Comparison of ENCODE assay signal across 10 mouse cellular contexts in genomic region chr17:59099376-59099775, GRCm38 (mm10).
A peak's percentile ranks its signal among the peaks of the same experiment; 100 is the strongest.
DNase-seq lines count a peak whose midpoint lies in the region; ATAC-seq and TF ChIP-seq lines count a peak whose summit lies in the region.
"Had no signal": no experiment of that assay in that cellular context is flagged by ENCODE, and none has a peak within 500 bp of the region (broad histone marks: within the 10 kb centered on the region; RNA-seq: fewer than 3 reads in every experiment).

No protein-coding gene starts in this region.

- no peaks in the 10 kb centered on the region for H3K4me1 ChIP-seq in ES-E14 (ENCODE audit: control insufficient read depth in 2 of 2, insufficient read depth in 2 of 2, low read length in 2 of 2, poor library complexity in 1 of 2)
- no peaks in the 10 kb centered on the region for H3K4me1 ChIP-seq in embryonic facial prominence, embryonic 11.5 days (ENCODE audit: control insufficient read depth, insufficient read depth, low read length)
- H3K4me1 ChIP-seq: lung, embryonic 15.5 days; stomach, embryonic 15.5 days had no signal

- no peak overlapping the region for H3K9ac ChIP-seq in ES-E14 (ENCODE audit: insufficient read depth, low read depth, low read length, poor library complexity, severe bottlenecking)
- H3K9ac ChIP-seq in embryonic facial prominence, embryonic 11.5 days (replicated peaks; ENCODE audit: low read length): no peak overlapping the region
- H3K9ac ChIP-seq: lung, embryonic 15.5 days; stomach, embryonic 15.5 days had no signal

- H3K27ac ChIP-seq in ES-E14 (ENCODE audit: insufficient read depth, low read depth, low read length, poor library complexity, severe bottlenecking): no peak overlapping the region
- no peak overlapping the region for H3K27ac ChIP-seq in embryonic facial prominence, embryonic 11.5 days (replicated peaks; ENCODE audit: low read depth, low read length)
- H3K27ac ChIP-seq: lung, embryonic 15.5 days; stomach, embryonic 15.5 days had no signal

- no peaks in the 10 kb centered on the region for H3K9me3 ChIP-seq in ES-E14 (ENCODE audit: control insufficient read depth, insufficient read depth, low read depth, low read length)
- no peaks in the 10 kb centered on the region for H3K9me3 ChIP-seq in embryonic facial prominence, embryonic 11.5 days (replicated peaks; ENCODE audit: control insufficient read depth, low read length)
- H3K9me3 ChIP-seq: lung, embryonic 15.5 days; stomach, embryonic 15.5 days had no signal

- peak; percentile 48 for DNase-seq in layer of hippocampus, adult 11-12 months (ENCODE audit: low spot score)
- DNase-seq in layer of hippocampus, adult 9-11 months: no peak
- peak; percentile 40 for DNase-seq in ES-E14 (ENCODE audit: low read depth, low spot score)
- peak; percentile 3 for DNase-seq in adrenal gland, adult 8-10 months
- DNase-seq in embryonic facial prominence, embryonic 11.5 days (ENCODE audit: low spot score): peak; percentile 75
- DNase-seq in left cerebral cortex, adult 11 months (ENCODE audit: low spot score): peak; percentile 7
- peak; percentile 41 for DNase-seq in right cerebral cortex, postnatal 14 days
- DNase-seq in yolk sac, embryonic 10.5 days (ENCODE audit: low spot score): no peak

- no peak for ATAC-seq in embryonic facial prominence, embryonic 11.5 days (replicated peaks; ENCODE audit: insufficient number of reproducible peaks, low FRiP score, low TSS enrichment, low read depth)

- no peak overlapping the region for H3K4me3 ChIP-seq in ES-E14 (ENCODE audit: insufficient read depth in 1 of 2, low read depth in 1 of 2, low read length in 2 of 2, poor library complexity in 1 of 2, severe bottlenecking in 1 of 2)
- no peak overlapping the region for H3K4me3 ChIP-seq in embryonic facial prominence, embryonic 11.5 days (ENCODE audit: low read depth, low read length)
- H3K4me3 ChIP-seq: lung, embryonic 15.5 days; stomach, embryonic 15.5 days had no signal

- no peaks in the 10 kb centered on the region for H3K27me3 ChIP-seq in embryonic facial prominence, embryonic 11.5 days (ENCODE audit: control insufficient read depth, insufficient read depth, low read length)
- H3K27me3 ChIP-seq: lung, embryonic 15.5 days; stomach, embryonic 15.5 days had no signal

- whole genome bisulfite sequencing in embryonic facial prominence, embryonic 11.5 days: 11% methylated on average over 5 of the region's 5 CpGs

- in situ Hi-C loops in ES-E14 (cut with MboI; ENCODE audit: low sequenced_read_pairs in 2 of 2, unreplicated experiment in 2 of 2): no loop called here

- H3K4me2 ChIP-seq in embryonic facial prominence, embryonic 11.5 days (ENCODE audit: low read depth, low read length): no peak overlapping the region
- H3K4me2 ChIP-seq: lung, embryonic 15.5 days; stomach, embryonic 15.5 days had no signal

- no peaks in the 10 kb centered on the region for H3K36me3 ChIP-seq in ES-E14 (ENCODE audit: control insufficient read depth, insufficient read depth, low read length, poor library complexity, severe bottlenecking)
- no peaks in the 10 kb centered on the region for H3K36me3 ChIP-seq in embryonic facial prominence, embryonic 11.5 days (replicated peaks; ENCODE audit: control insufficient read depth, insufficient read depth, low read depth, low read length)
- H3K36me3 ChIP-seq: lung, embryonic 15.5 days; stomach, embryonic 15.5 days had no signal

TF ChIP-seq in ES-E14, 5 proteins besides CTCF, POLR2A, EP300 and RAD21:
- 0 out of 2 replicates have a peak, but pooled peaks have one; percentile 19 for TF ChIP-seq ZNF384 (IDR thresholded peaks at IDR 0.05; ENCODE audit: low read depth, low read length)
- no peak for TF ChIP-seq HCFC1 (IDR thresholded peaks at IDR 0.05; ENCODE audit: borderline replicate concordance, insufficient read depth, low read length)
- no peak for TF ChIP-seq MAFK (IDR thresholded peaks at IDR 0.05; ENCODE audit: insufficient read depth, low read depth, low read length)
- TF ChIP-seq ZC3H11A (IDR thresholded peaks at IDR 0.05; ENCODE audit: borderline replicate concordance, low read depth, low read length): no peak

Comparison
In these comparisons a context has a peak if more than half of its experiments do, and no peak if none do; other contexts are left out.
1. DNase-seq: peak in layer of hippocampus, adult 11-12 months (single experiment), ES-E14 (single experiment), adrenal gland, adult 8-10 months (single experiment), embryonic facial prominence, embryonic 11.5 days (single experiment), left cerebral cortex, adult 11 months (single experiment) and right cerebral cortex, postnatal 14 days (single experiment); none in layer of hippocampus, adult 9-11 months (single experiment) and yolk sac, embryonic 10.5 days (single experiment).